Mouse (Mus musculus) intestine, embryonic 14.5 days (tissue): ENCODE measurements around the gene Rasgef1b. TPM values are rescaled to one million over a fixed set of nuclear protein-coding genes. Genes with fewer than 3 reads are reported as not detected.

Source experiments
- ATAC-seq: fragments of 200-750 bp; cut with Nextera tagmentation; replicated peaks from 2 replicates; pipeline ENCODE4 v1.8.0; 2017; ENCODE audit warnings: low read depth, moderate number of reproducible peaks, moderate TSS enrichment, moderate library complexity; ENCODE audit not compliant: low FRiP score, low TSS enrichment
- DNase-seq: peaks from one replicate; pipeline ENCODE4 v3.0.0-alpha.2; 2018; ENCODE audit warnings: low spot score
- H3K27ac ChIP-seq: fragments of 300-500 bp; sonication (generic); 2 replicates; pipeline ENCODE4 v1.5.1; 2014; ENCODE audit warnings: low read depth, mild to moderate bottlenecking, control low read depth
- H3K27me3 ChIP-seq: fragments of 300-500 bp; sonication (generic); replicated peaks from 2 replicates; pipeline ENCODE4 v1.6.1; 2014; ENCODE audit warnings: low read length, control low read depth; ENCODE audit not compliant: control insufficient read depth, insufficient read depth
- H3K36me3 ChIP-seq: fragments of 300-500 bp; sonication (generic); 2 replicates; pipeline ENCODE4 v1.6.1; 2014; ENCODE audit warnings: low read length, control low read depth; ENCODE audit not compliant: control insufficient read depth, insufficient read depth
- H3K4me1 ChIP-seq: fragments of 300-500 bp; sonication (generic); replicated peaks from 2 replicates; pipeline ENCODE4 v1.6.1; 2014; ENCODE audit warnings: low read length, control low read depth, mixed read lengths; ENCODE audit not compliant: control insufficient read depth, insufficient read depth
- H3K4me2 ChIP-seq: fragments of 300-500 bp; sonication (generic); 2 replicates; pipeline ENCODE4 v1.6.1; 2014; ENCODE audit warnings: low read length
- H3K4me3 ChIP-seq: fragments of 300-500 bp; sonication (generic); 2 replicates; pipeline ENCODE4 v1.5.1; 2014; ENCODE audit warnings: low read depth, low read length, control low read depth, mixed read lengths
- H3K9ac ChIP-seq: fragments of 300-500 bp; sonication (generic); 2 replicates; pipeline ENCODE4 v1.6.1; 2014; ENCODE audit warnings: mild to moderate bottlenecking, low read length
- H3K9me3 ChIP-seq: fragments of 300-500 bp; sonication (generic); 2 replicates; pipeline ENCODE4 v1.6.1; 2016; ENCODE audit warnings: low read length, control low read depth; ENCODE audit not compliant: control insufficient read depth
- WGBS: fragments of 180-500 bp; shearing (Covaris S2); extraction: QIAGEN DNeasy Blood & Tissue Kit; methylation state at CpG from one replicate; pipeline ENCODE4 v1.1.7; 2014; 5-methylcytosine and 5-hydroxymethylcytosine counted together
- polyA plus RNA-seq: library from polyadenylated mRNA; unstranded; fragments of >200 nt; fragmentation: Nextera tagmentation; extraction: Ambion mirVana; gene quantifications from 2 replicates; pipeline ENCODE4 v1.2.1, GENCODE M21; 2014

Rasgef1b gene
- polyA plus RNA-seq, 1 experiment from 2014 or later, result 13.0 TPM

- Histone ChIP-seq H3K4me1 (peaks cover 2% of the 10 kb centered on the region; the same call in 1 of the 2 replicates), H3K4me3 (no peak overlapping the region), H3K9me3 (no peaks in the 10 kb centered on the region), H3K36me3 (peaks cover 14% of the 10 kb centered on the region; the same call in 1 of the 2 replicates), H3K9ac (no peak overlapping the region), H3K27me3 (no peaks in the 10 kb centered on the region), H3K4me2 (no peak overlapping the region), H3K27ac (no peak overlapping the region)
- no peak for DNase-seq
- 58% methylated on average over 4 of the region's 4 CpGs for WGBS
- no peak for ATAC-seq
These were observed 492.4 kb downstream of the Rasgef1b start for GRCm38 (mm10) chr5:99236431-99236830.

- no peak overlapping the region for H3K27ac ChIP-seq
- WGBS, result 90% methylated on average over 17 of the region's 17 CpGs
- H3K4me2 ChIP-seq, result no peak overlapping the region
- ATAC-seq (no peak), DNase-seq (no peak)
- no peaks in the 10 kb centered on the region for H3K27me3 ChIP-seq
- no peaks in the 10 kb centered on the region for H3K9me3 ChIP-seq
- H3K36me3 ChIP-seq, result peaks cover 18% of the 10 kb centered on the region
- no peak overlapping the region for H3K4me3 ChIP-seq
- no peak overlapping the region for H3K9ac ChIP-seq
- peaks cover 2% of the 10 kb centered on the region; the same call in 1 of the 2 replicates for H3K4me1 ChIP-seq
These were observed 494.6 kb downstream of the Rasgef1b start for GRCm38 (mm10) chr5:99234275-99234674.

- Histone ChIP-seq H3K27me3 (no peaks in the 10 kb centered on the region), H3K4me1 (peaks cover 2% of the 10 kb centered on the region; the same call in 1 of the 2 replicates), H3K4me2 (no peak overlapping the region), H3K9ac (no peak overlapping the region), H3K36me3 (peaks cover 25% of the 10 kb centered on the region), H3K4me3 (no peak overlapping the region), H3K27ac (no peak overlapping the region), H3K9me3 (no peaks in the 10 kb centered on the region)
- DNase-seq (no peak), ATAC-seq (no peak)
- WGBS, result 56% methylated on average over 3 of the region's 3 CpGs
These were observed 495.7 kb downstream of the Rasgef1b start for GRCm38 (mm10) chr5:99233176-99233575.

- no peaks in the 10 kb centered on the region for H3K9me3 ChIP-seq
- WGBS, result 86% methylated on average over 8 of the region's 8 CpGs
- H3K27me3 ChIP-seq, result no peaks in the 10 kb centered on the region
- no peak overlapping the region for H3K4me2 ChIP-seq
- peaks cover 29% of the 10 kb centered on the region for H3K36me3 ChIP-seq
- no peak overlapping the region for H3K9ac ChIP-seq
- no peak for ATAC-seq
- no peak for DNase-seq
- peaks cover 2% of the 10 kb centered on the region; the same call in 1 of the 2 replicates for H3K4me1 ChIP-seq
- no peak overlapping the region for H3K4me3 ChIP-seq
- H3K27ac ChIP-seq, result no peak overlapping the region
These were observed 496.5 kb downstream of the Rasgef1b start for GRCm38 (mm10) chr5:99232410-99232809.

- H3K9ac ChIP-seq, result no peak overlapping the region
- no peaks in the 10 kb centered on the region; the same call in 1 of the 2 replicates for H3K4me1 ChIP-seq
- ATAC-seq (no peak), DNase-seq (no peak)
- H3K27ac ChIP-seq, result no peak overlapping the region
- H3K27me3 ChIP-seq, result no peaks in the 10 kb centered on the region
- H3K4me2 ChIP-seq, result no peak overlapping the region
- H3K9me3 ChIP-seq, result no peaks in the 10 kb centered on the region
- peaks cover 29% of the 10 kb centered on the region for H3K36me3 ChIP-seq
- 89% methylated on average over 7 of the region's 7 CpGs for WGBS
- no peak overlapping the region for H3K4me3 ChIP-seq
These were observed 498.4 kb downstream of the Rasgef1b start for GRCm38 (mm10) chr5:99230476-99230875.

GRCm38 (mm10) chr5:99227361-99227760 is 501.5 kb downstream of the Rasgef1b start:
- Histone ChIP-seq H3K4me1 (no peaks in the 10 kb centered on the region), H3K9me3 (no peaks in the 10 kb centered on the region), H3K27ac (no peak overlapping the region), H3K4me2 (no peak overlapping the region), H3K4me3 (no peak overlapping the region), H3K27me3 (no peaks in the 10 kb centered on the region), H3K36me3 (peaks cover 30% of the 10 kb centered on the region), H3K9ac (no peak overlapping the region)
- no peak for ATAC-seq
- no peak for DNase-seq
- WGBS, result 87% methylated on average over 4 of the region's 4 CpGs

GRCm38 (mm10) chr5:99224571-99225011 is 504.3 kb downstream of the Rasgef1b start:
- no peaks in the 10 kb centered on the region for H3K27me3 ChIP-seq
- no peak overlapping the region for H3K4me2 ChIP-seq
- H3K4me1 ChIP-seq, result no peaks in the 10 kb centered on the region
- no peak overlapping the region for H3K4me3 ChIP-seq
- peaks cover 31% of the 10 kb centered on the region for H3K36me3 ChIP-seq
- no peak for ATAC-seq
- H3K27ac ChIP-seq, result no peak overlapping the region
- no peaks in the 10 kb centered on the region for H3K9me3 ChIP-seq
- DNase-seq, result no peak
- H3K9ac ChIP-seq, result no peak overlapping the region
- WGBS, result 37% methylated on average over 5 of the region's 5 CpGs

- H3K36me3 ChIP-seq, result peaks cover 25% of the 10 kb centered on the region
- H3K27me3 ChIP-seq, result no peaks in the 10 kb centered on the region
- H3K9ac ChIP-seq, result no peak overlapping the region
- H3K4me3 ChIP-seq, result no peak overlapping the region
- 58% methylated on average over 15 of the region's 15 CpGs for WGBS
- H3K27ac ChIP-seq, result no peak overlapping the region
- no peaks in the 10 kb centered on the region for H3K4me1 ChIP-seq
- ATAC-seq (no peak), DNase-seq (no peak)
- H3K4me2 ChIP-seq, result no peak overlapping the region
- H3K9me3 ChIP-seq, result no peaks in the 10 kb centered on the region
These were observed 504.9 kb downstream of the Rasgef1b start for GRCm38 (mm10) chr5:99223869-99224498.

- 51% methylated on average over 5 of the region's 5 CpGs for WGBS
- Histone ChIP-seq H3K27me3 (no peaks in the 10 kb centered on the region), H3K36me3 (peaks cover 29% of the 10 kb centered on the region), H3K9me3 (0 out of 2 replicates have a peak, but pooled peaks cover 3% of the 10 kb centered on the region), H3K27ac (no peak overlapping the region), H3K4me1 (no peaks in the 10 kb centered on the region), H3K4me3 (no peak overlapping the region), H3K9ac (no peak overlapping the region), H3K4me2 (no peak overlapping the region)
- ATAC-seq, result no peak
- DNase-seq, result no peak
These were observed 510.5 kb downstream of the Rasgef1b start for GRCm38 (mm10) chr5:99218385-99218784.
